Mouse (Mus musculus) embryonic facial prominence, embryonic 14.5 days (tissue): Measurements from ENCODE around the gene P4ha1. TPM values are rescaled to one million over a fixed set of nuclear protein-coding genes. Genes with fewer than 3 reads are reported as not detected.

ENCODE experiments used
- ATAC-seq: fragments of 200-750 bp; cut with Nextera tagmentation; 2 replicates; pipeline ENCODE4 v1.8.0; 2017; ENCODE audit warnings: low read depth, moderate number of reproducible peaks, moderate TSS enrichment
- DNase-seq: peaks from one replicate; pipeline ENCODE4 v3.0.0-alpha.2; 2015; ENCODE audit warnings: low spot score
- H3K27ac ChIP-seq: fragments of 300-500 bp; sonication (generic); replicated peaks from 2 replicates; pipeline ENCODE4 v1.5.1; 2014; ENCODE audit warnings: low read depth, mild to moderate bottlenecking, low read length, moderate library complexity
- H3K27me3 ChIP-seq: fragments of 300-500 bp; sonication (generic); replicated peaks from 2 replicates; pipeline ENCODE4 v1.6.1; 2014; ENCODE audit warnings: low read length; ENCODE audit not compliant: control insufficient read depth, insufficient read depth
- H3K36me3 ChIP-seq: fragments of 300-500 bp; sonication (generic); 2 replicates; pipeline ENCODE4 v1.6.1; 2014; ENCODE audit warnings: low read length, mixed read lengths; ENCODE audit not compliant: control insufficient read depth, insufficient read depth
- H3K4me1 ChIP-seq: fragments of 300-500 bp; sonication (generic); 2 replicates; pipeline ENCODE4 v1.6.1; 2014; ENCODE audit warnings: antibody characterized with exemption, low read length; ENCODE audit not compliant: control insufficient read depth, insufficient read depth
- H3K4me2 ChIP-seq: fragments of 300-500 bp; sonication (generic); 2 replicates; pipeline ENCODE4 v1.6.1; 2014; ENCODE audit warnings: low read depth, mild to moderate bottlenecking, low read length, moderate library complexity, mixed read lengths
- H3K4me3 ChIP-seq: fragments of 300-500 bp; sonication (generic); 2 replicates; pipeline ENCODE4 v1.5.1; 2014; ENCODE audit warnings: low read depth, mild to moderate bottlenecking, low read length
- H3K9ac ChIP-seq: fragments of 300-500 bp; sonication (generic); 2 replicates; pipeline ENCODE4 v1.6.1; 2014; ENCODE audit warnings: low read depth, mild to moderate bottlenecking, low read length, moderate library complexity, mixed read lengths
- H3K9me3 ChIP-seq: fragments of 300-500 bp; sonication (generic); 2 replicates; pipeline ENCODE4 v1.6.1; 2016; ENCODE audit warnings: low read length; ENCODE audit not compliant: control insufficient read depth
- WGBS: fragments of 180-500 bp; shearing (Covaris S2); extraction: QIAGEN DNeasy Blood & Tissue Kit; methylation state at CpG from one replicate; pipeline ENCODE4 v1.1.7; 2014; 5-methylcytosine and 5-hydroxymethylcytosine counted together
- polyA plus RNA-seq: library from polyadenylated mRNA; unstranded; fragments of >200 nt; fragmentation: Nextera tagmentation; extraction: Ambion mirVana; gene quantifications from 2 replicates; pipeline ENCODE4 v1.2.1, GENCODE M21; 2014

Gene P4ha1
- polyA plus RNA-seq, 1 experiment from 2014 or later: 121 TPM

DNA sequence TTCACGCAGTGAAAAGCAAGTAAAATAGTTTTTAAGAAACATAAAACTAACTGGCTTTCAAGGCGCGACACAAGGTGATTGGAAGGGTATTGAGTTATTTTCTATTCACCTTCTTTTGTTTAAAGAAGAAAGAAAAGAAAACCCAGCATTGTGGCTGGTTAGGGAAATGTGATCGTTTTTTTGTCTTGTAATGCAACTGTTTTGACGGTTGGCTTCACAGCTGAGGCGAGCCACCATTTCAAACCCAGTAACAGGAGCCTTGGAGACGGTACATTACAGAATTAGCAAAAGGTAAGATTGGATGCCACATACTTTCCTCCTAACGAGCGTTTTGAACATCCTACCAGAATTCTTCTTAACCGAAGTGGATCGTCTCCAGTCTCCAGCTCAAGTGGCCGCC, 31.0 kb downstream of the P4ha1 start:
- peak; percentile 39 for DNase-seq
- no peaks in the 10 kb centered on the region for H3K9me3 ChIP-seq
- peaks cover 86% of the 10 kb centered on the region for H3K36me3 ChIP-seq
- H3K9ac ChIP-seq: no peak overlapping the region
- WGBS: 88% methylated on average over 12 of the region's 12 CpGs
- no peak overlapping the region for H3K27ac ChIP-seq
- ATAC-seq: peak; percentile 76; the same call in 1 of the 2 replicates
- H3K4me1 ChIP-seq: no peaks in the 10 kb centered on the region
- H3K27me3 ChIP-seq: no peaks in the 10 kb centered on the region
- no peak overlapping the region for H3K4me3 ChIP-seq
- no peak overlapping the region for H3K4me2 ChIP-seq

GRCm38 (mm10) chr10:59355020-59355419, 31.9 kb downstream of the P4ha1 start:
- no peaks in the 10 kb centered on the region for H3K4me1 ChIP-seq
- no peak overlapping the region for H3K4me3 ChIP-seq
- no peak overlapping the region for H3K9ac ChIP-seq
- H3K9me3 ChIP-seq: no peaks in the 10 kb centered on the region
- no peak overlapping the region for H3K4me2 ChIP-seq
- DNase-seq: no peak
- no peak overlapping the region for H3K27ac ChIP-seq
- peaks cover 90% of the 10 kb centered on the region for H3K36me3 ChIP-seq
- ATAC-seq: no peak
- H3K27me3 ChIP-seq: no peaks in the 10 kb centered on the region
- 87% methylated on average over 8 of the region's 8 CpGs for WGBS

GRCm38 (mm10) chr10:59358744-59359143, 35.6 kb downstream of the P4ha1 start:
- Histone ChIP-seq H3K4me2 (no peak overlapping the region), H3K36me3 (peaks cover 90% of the 10 kb centered on the region), H3K27ac (no peak overlapping the region), H3K9ac (no peak overlapping the region), H3K4me3 (no peak overlapping the region), H3K9me3 (no peaks in the 10 kb centered on the region), H3K27me3 (no peaks in the 10 kb centered on the region), H3K4me1 (no peaks in the 10 kb centered on the region)
- WGBS: 87% methylated on average over 4 of the region's 4 CpGs
- no peak for ATAC-seq
- no peak for DNase-seq

DNA sequence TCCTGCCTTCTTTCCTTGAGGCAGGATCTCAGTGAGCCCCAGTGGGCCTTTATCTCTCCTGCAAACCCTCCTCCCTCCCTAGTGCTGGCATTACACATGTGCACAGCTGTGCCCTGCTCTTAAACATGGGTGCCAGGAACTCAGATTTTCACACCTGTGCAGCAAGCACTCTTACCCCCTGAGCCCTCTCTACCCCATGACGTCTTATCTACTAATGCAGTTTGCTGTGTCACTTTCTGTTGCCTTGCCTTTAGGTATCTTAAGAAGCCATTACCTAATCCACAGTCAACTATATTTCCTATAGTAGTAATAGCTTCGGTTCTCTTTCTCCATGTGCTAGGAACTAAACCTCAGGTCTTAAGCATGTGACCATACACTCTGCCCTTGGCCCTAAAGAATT, 40.1 kb downstream of the P4ha1 start:
- H3K36me3 ChIP-seq: peaks cover 96% of the 10 kb centered on the region
- DNase-seq: no peak

GRCm38 (mm10) chr10:59364551-59364950, 41.5 kb downstream of the P4ha1 start:
- H3K4me2 ChIP-seq: no peak overlapping the region
- no peaks in the 10 kb centered on the region for H3K4me1 ChIP-seq
- H3K27ac ChIP-seq: no peak overlapping the region
- ATAC-seq: no peak
- H3K9me3 ChIP-seq: no peaks in the 10 kb centered on the region
- H3K27me3 ChIP-seq: no peaks in the 10 kb centered on the region
- WGBS: 88% methylated on average over 3 of the region's 3 CpGs
- H3K4me3 ChIP-seq: no peak overlapping the region
- DNase-seq: no peak
- no peak overlapping the region for H3K9ac ChIP-seq
- peaks cover 98% of the 10 kb centered on the region for H3K36me3 ChIP-seq

More for the DNA sequence above, 40.1 kb downstream of the P4ha1 start:
- H3K9me3 ChIP-seq: no peaks in the 10 kb centered on the region
- no peaks in the 10 kb centered on the region for H3K4me1 ChIP-seq
- H3K9ac ChIP-seq: no peak overlapping the region
- WGBS: 87% methylated on average over 2 of the region's 2 CpGs
- no peaks in the 10 kb centered on the region for H3K27me3 ChIP-seq
- H3K4me3 ChIP-seq: no peak overlapping the region
- H3K27ac ChIP-seq: no peak overlapping the region
- H3K4me2 ChIP-seq: no peak overlapping the region
- ATAC-seq: no peak

GRCm38 (mm10) chr10:59365804-59366589, 42.9 kb downstream of the P4ha1 start:
- ATAC-seq: no peak
- no peak overlapping the region for H3K27ac ChIP-seq
- DNase-seq: no peak
- 83% methylated on average over 5 of the region's 5 CpGs for WGBS
- no peak overlapping the region for H3K4me2 ChIP-seq
- H3K9me3 ChIP-seq: no peaks in the 10 kb centered on the region
- H3K36me3 ChIP-seq: peaks cover 98% of the 10 kb centered on the region
- H3K27me3 ChIP-seq: no peaks in the 10 kb centered on the region
- H3K9ac ChIP-seq: no peak overlapping the region; the same call in 1 of the 2 replicates
- H3K4me1 ChIP-seq: no peaks in the 10 kb centered on the region
- H3K4me3 ChIP-seq: no peak overlapping the region

- 99% methylated on average over 4 of the region's 4 CpGs for WGBS
- Histone ChIP-seq H3K27me3 (no peaks in the 10 kb centered on the region), H3K4me3 (no peak overlapping the region), H3K27ac (no peak overlapping the region), H3K36me3 (peaks cover 98% of the 10 kb centered on the region), H3K4me1 (no peaks in the 10 kb centered on the region), H3K9me3 (no peaks in the 10 kb centered on the region), H3K4me2 (no peak overlapping the region), H3K9ac (no peak overlapping the region)
- ATAC-seq (no peak), DNase-seq (no peak)
These were observed 43.6 kb downstream of the P4ha1 start for GRCm38 (mm10) chr10:59366746-59367145.

DNA sequence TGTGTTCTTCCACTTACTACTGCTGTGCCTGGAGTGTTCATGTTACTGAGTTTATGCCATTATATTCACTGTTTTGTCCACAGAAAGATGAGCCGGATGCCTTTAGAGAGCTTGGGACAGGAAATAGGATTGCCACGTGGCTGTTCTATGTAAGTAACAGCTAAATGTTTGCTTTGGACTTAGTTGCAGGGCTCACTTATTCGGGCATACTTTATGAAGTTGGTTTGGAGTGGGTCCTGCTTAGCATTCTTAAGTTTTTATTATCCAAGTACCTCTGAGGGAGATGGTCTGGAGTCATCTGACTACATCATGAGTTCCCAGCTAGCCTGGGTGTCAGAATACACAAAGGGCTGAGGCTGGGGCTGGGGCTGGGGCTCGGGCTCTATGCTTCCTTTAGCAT, 44.1 kb downstream of the P4ha1 start:
- Histone ChIP-seq H3K36me3 (peaks cover 98% of the 10 kb centered on the region), H3K4me3 (no peak overlapping the region), H3K9ac (no peak overlapping the region), H3K4me2 (no peak overlapping the region), H3K27ac (no peak overlapping the region), H3K4me1 (no peaks in the 10 kb centered on the region), H3K9me3 (no peaks in the 10 kb centered on the region), H3K27me3 (no peaks in the 10 kb centered on the region)
- ATAC-seq (no peak), DNase-seq (no peak)
- WGBS: 75% methylated on average over 4 of the region's 4 CpGs

DNA sequence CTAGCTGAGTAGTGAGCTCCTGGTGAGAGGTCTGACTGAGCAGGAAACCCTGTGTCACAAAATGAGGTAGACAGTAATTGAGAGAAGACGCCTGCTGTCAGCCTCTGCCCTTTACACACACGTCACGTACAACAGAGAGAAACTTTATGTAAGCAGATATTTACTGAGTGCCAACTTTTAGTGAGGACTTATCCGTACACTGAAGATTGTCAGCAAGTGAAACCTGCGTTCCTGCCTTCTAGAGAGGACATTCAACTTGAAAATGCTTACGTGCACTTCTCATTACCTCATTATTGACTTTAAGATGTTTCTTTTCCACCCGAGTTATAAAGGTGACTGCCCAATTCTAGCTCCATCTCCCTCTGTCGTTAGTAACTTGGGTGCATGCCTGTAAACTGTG, 45.6 kb downstream of the P4ha1 start:
- WGBS: 84% methylated on average over 8 of the region's 8 CpGs

More for the DNA sequence above, 45.6 kb downstream of the P4ha1 start:
- H3K36me3 ChIP-seq: peaks cover 98% of the 10 kb centered on the region
- H3K9me3 ChIP-seq: no peaks in the 10 kb centered on the region
- H3K9ac ChIP-seq: no peak overlapping the region
- ATAC-seq: no peak
- no peak overlapping the region for H3K4me2 ChIP-seq
- H3K27me3 ChIP-seq: no peaks in the 10 kb centered on the region
- no peak overlapping the region for H3K27ac ChIP-seq
- no peak for DNase-seq
- H3K4me3 ChIP-seq: no peak overlapping the region
- no peaks in the 10 kb centered on the region for H3K4me1 ChIP-seq
